Mouse (Mus musculus) stomach, postnatal 0 days (tissue): ENCODE data around the gene Ip6k2.

Experiments used
- CTCF ChIP-seq: IDR thresholded peaks from 2 replicates; pipeline ENCODE4 v1.5.1; 2016; ENCODE audit warnings: antibody characterized with exemption, low read depth, mild to moderate bottlenecking, moderate library complexity
- EP300 ChIP-seq: optimal IDR thresholded peaks from 2 replicates; pipeline ENCODE3; 2016; ENCODE audit warnings: antibody characterized with exemption

GRCm38 (mm10) chr9:108797477-108797876 lies 13.9 kb downstream of the Ip6k2 start:
- no peak for TF ChIP-seq CTCF
- no peak for TF ChIP-seq EP300
